Mouse (Mus musculus): ENCODE measurements at regions not wholly inside any gene's neighbourhood (a gene's known extent, or its start where the extent isn't known, plus 50 kb on each side); places are given as distances from the start of the nearest gene placed in this dataset.

DNA sequence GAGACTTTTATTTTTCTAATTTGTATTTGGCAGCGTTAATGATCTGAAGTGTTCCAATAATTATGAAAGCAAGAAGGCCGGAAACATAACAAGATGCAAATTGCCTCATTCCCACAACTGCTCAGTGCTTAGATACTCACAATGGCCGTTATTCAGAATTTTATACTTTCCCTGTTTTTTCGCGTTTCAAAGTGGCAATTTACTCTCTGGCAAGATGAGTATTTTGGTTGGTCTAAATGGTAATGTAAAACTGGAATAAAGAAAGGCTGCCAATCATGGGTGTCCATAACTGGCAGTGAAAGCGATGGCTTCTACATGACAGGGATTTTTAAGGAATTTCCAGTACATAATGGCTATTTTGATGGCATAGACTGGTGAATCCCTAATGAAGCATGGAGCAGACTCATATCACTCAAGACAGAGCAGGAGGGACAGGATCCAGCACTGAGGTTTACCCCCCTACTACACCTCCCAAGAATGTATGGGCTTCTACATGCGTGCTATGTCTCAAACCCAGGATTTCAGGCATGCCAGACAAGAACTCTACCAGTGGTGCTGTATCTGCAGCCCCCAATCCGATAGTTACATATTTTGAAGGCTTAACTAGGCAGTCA lies 354.9 kb downstream of the Med10 start:
- TF ChIP-seq CTCF (IDR thresholded peaks at IDR 0.05; ENCODE audit: low read depth, low read length) (no peak), POLR2A (IDR thresholded peaks at IDR 0.05; ENCODE audit: extremely low read depth, insufficient read depth, low read length) (no peak)

Measured in liver, adult 2 months (tissue).